Mouse (Mus musculus): ENCODE measurements around the gene Clec12a.
"Not testable (repeated sequence)": the region's sequence is repeated elsewhere in the genome, so short reads cannot be mapped to it uniquely, and the experiment has no call there.

The Clec12a gene

GRCm38 (mm10) chr6:129342391-129342790 lies at the start of gene Clec12a:
TSS of gene Clec12a (plus strand) at chr6:129342691.
- not testable (repeated sequence) for DNase-seq (ENCODE audit: low spot score in 2 of 2)

GRCm38 (mm10) chr6:129304180-129304579 lies 38.3 kb upstream of the Clec12a start:
- DNase-seq (ENCODE audit: low spot score in 2 of 2), result no peak

- DNase-seq (ENCODE audit: low spot score in 2 of 2), result no peak
Measured at GRCm38 (mm10) chr6:129312499-129312898, 30.0 kb upstream of the Clec12a start.

GRCm38 (mm10) chr6:129314655-129315168 lies 27.8 kb upstream of the Clec12a start:
- no peak for DNase-seq (ENCODE audit: low spot score in 2 of 2)

GRCm38 (mm10) chr6:129315698-129316097 lies 26.8 kb upstream of the Clec12a start:
- no peak for DNase-seq (ENCODE audit: low spot score in 2 of 2)

- no peak for DNase-seq (ENCODE audit: low spot score in 2 of 2)
Measured at GRCm38 (mm10) chr6:129316463-129316862, 26.0 kb upstream of the Clec12a start.

GRCm38 (mm10) chr6:129318395-129318794 lies 24.1 kb upstream of the Clec12a start:
- no peak for DNase-seq (ENCODE audit: low spot score in 2 of 2)

- DNase-seq (ENCODE audit: low spot score in 2 of 2), result no peak
Measured at GRCm38 (mm10) chr6:129319331-129319730, 23.2 kb upstream of the Clec12a start.

- DNase-seq (ENCODE audit: low spot score in 2 of 2), result no peak
Measured at GRCm38 (mm10) chr6:129326016-129326415, 16.5 kb upstream of the Clec12a start.

- DNase-seq (ENCODE audit: low spot score in 2 of 2), result peak; percentile 24 to 30
Measured at GRCm38 (mm10) chr6:129326568-129327150, 15.8 kb upstream of the Clec12a start.

GRCm38 (mm10) chr6:129331610-129332009 lies 10.9 kb upstream of the Clec12a start, which contains the start of gene 4922502D21Rik:
TSS of gene 4922502D21Rik (minus strand) at chr6:129331796.
- DNase-seq (ENCODE audit: low spot score in 2 of 2), result no peak

- DNase-seq (ENCODE audit: low spot score in 2 of 2), result peak; percentile 71
Measured at GRCm38 (mm10) chr6:129333674-129334078, 8.8 kb upstream of the Clec12a start.

GRCm38 (mm10) chr6:129337751-129338150 lies 4.7 kb upstream of the Clec12a start:
- DNase-seq (ENCODE audit: low spot score in 2 of 2), result no peak

GRCm38 (mm10) chr6:129344408-129344807 lies 1.9 kb downstream of the Clec12a start:
- DNase-seq (ENCODE audit: low spot score in 2 of 2), result no peak

- no peak for DNase-seq (ENCODE audit: low spot score in 2 of 2)
Measured at GRCm38 (mm10) chr6:129349524-129350352, 7.2 kb downstream of the Clec12a start.

- DNase-seq (ENCODE audit: low spot score in 2 of 2), result no peak
Measured at GRCm38 (mm10) chr6:129351091-129351490, 8.6 kb downstream of the Clec12a start.

GRCm38 (mm10) chr6:129355774-129356173 lies 13.3 kb downstream of the Clec12a start:
- DNase-seq (ENCODE audit: low spot score in 2 of 2), result no peak

- DNase-seq (ENCODE audit: low spot score in 2 of 2), result no peak
Measured at GRCm38 (mm10) chr6:129356430-129356829, 13.9 kb downstream of the Clec12a start.

GRCm38 (mm10) chr6:129359515-129359914 lies 17.0 kb downstream of the Clec12a start:
- no peak for DNase-seq (ENCODE audit: low spot score in 2 of 2)

- no peak for DNase-seq (ENCODE audit: low spot score in 2 of 2)
Measured at GRCm38 (mm10) chr6:129363942-129364341, 21.5 kb downstream of the Clec12a start.

GRCm38 (mm10) chr6:129365959-129366359 lies 23.5 kb downstream of the Clec12a start:
- DNase-seq (ENCODE audit: low spot score in 2 of 2), result peak; percentile 23 to 56

GRCm38 (mm10) chr6:129369374-129370132 lies 27.1 kb downstream of the Clec12a start:
- no peak for DNase-seq (ENCODE audit: low spot score in 2 of 2)

Data from right cerebral cortex, postnatal 10 days (tissue).